Mouse (Mus musculus) erythroblast, embryonic 14.5 days (primary cell): Measurements from ENCODE around the gene Jade1.

Experiments
- GATA1 ChIP-seq: IDR thresholded peaks from 2 replicates; pipeline ENCODE4 v1.6.1; 2012; ENCODE audit warnings: low read length, inconsistent platforms, mixed read lengths
- TAL1 ChIP-seq: IDR thresholded peaks from 3 replicates; pipeline ENCODE4 v1.6.1; 2012; ENCODE audit warnings: low read length, inconsistent platforms, mixed read lengths

DNA sequence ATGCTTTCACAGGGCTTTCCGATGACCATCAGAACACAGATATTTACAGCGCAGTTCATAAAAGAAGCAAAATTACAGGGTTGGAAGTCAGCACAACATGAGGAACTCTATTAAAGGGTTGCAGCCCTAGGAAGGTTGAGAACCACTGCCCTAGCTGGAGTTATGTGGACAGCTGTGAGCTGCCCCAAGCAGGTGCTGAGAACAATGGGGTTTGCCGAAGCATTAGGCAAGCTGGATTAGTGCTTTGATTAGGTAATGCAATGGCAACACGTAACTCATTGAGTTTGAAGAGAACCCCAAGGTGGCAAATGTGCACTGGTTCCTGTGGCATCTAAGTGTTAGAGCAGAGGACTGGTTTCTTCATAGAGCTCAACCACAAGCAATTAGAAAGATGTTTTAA, 34.6 kb upstream of the Jade1 start:
- TF ChIP-seq GATA1 = no peak
- no peak for TF ChIP-seq TAL1
